Mouse (Mus musculus) E14TG2a.4 (cell line): ENCODE measurements around the gene Syt7.

Experiments used
- H3K27me3 ChIP-seq: 2 replicates; pipeline ENCODE4 v1.6.1; 2014; ENCODE audit warnings: low read length, control low read depth; ENCODE audit not compliant: insufficient read depth
- H3K36me3 ChIP-seq: 2 replicates; pipeline ENCODE4 v1.6.1; 2014; ENCODE audit warnings: low read length, control low read depth; ENCODE audit not compliant: insufficient read depth
- H3K4me1 ChIP-seq: replicated peaks from 2 replicates; pipeline ENCODE4 v1.6.1; 2014; ENCODE audit warnings: low read depth, low read length, control low read depth
- H3K4me3 ChIP-seq: replicated peaks from 2 replicates; pipeline ENCODE4 v1.5.1; 2014; ENCODE audit warnings: mild to moderate bottlenecking, low read length
- H3K9me3 ChIP-seq: 2 replicates; pipeline ENCODE4 v1.6.1; 2014; ENCODE audit warnings: low read length, control low read depth
- CTCF ChIP-seq: conservative IDR thresholded peaks from 2 replicates; pipeline ENCODE4 v1.5.1; 2014; ENCODE audit warnings: low read length
- NANOG ChIP-seq: IDR thresholded peaks from 2 replicates; pipeline ENCODE4 v1.6.1; 2014; ENCODE audit warnings: borderline replicate concordance, low read length, mixed read lengths
- POU5F1 ChIP-seq: IDR thresholded peaks from 2 replicates; pipeline ENCODE4 v1.6.1; 2014; ENCODE audit warnings: low read length, borderline replicate concordance

Syt7 gene

DNA sequence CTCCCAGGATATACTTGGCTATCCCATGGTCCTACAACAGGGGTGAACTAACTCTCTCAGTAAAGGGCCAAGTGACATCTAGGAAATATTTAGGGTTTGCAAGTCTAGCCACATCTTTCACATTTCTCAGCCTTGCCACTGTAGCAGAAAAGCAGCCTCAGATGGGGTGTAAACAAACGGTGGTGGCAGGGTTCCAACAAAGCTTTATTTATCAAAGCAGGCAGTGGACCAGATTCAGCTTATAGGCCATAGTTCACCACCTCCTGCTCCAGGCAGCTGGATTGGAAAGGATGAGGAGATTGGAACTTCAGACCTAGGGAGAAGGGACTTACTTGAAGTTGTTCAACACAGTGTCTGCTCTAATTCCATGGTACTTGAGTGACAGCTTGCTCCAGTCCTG, 35.9 kb downstream of the Syt7 start:
- Histone ChIP-seq H3K4me3 (no peak overlapping the region), H3K36me3 (peaks cover 10% of the 10 kb centered on the region), H3K9me3 (peaks cover 12% of the 10 kb centered on the region), H3K27me3 (peaks cover 64% of the 10 kb centered on the region), H3K4me1 (peaks cover 38% of the 10 kb centered on the region)
- TF ChIP-seq NANOG (no peak), POU5F1 (no peak), CTCF (no peak)

DNA sequence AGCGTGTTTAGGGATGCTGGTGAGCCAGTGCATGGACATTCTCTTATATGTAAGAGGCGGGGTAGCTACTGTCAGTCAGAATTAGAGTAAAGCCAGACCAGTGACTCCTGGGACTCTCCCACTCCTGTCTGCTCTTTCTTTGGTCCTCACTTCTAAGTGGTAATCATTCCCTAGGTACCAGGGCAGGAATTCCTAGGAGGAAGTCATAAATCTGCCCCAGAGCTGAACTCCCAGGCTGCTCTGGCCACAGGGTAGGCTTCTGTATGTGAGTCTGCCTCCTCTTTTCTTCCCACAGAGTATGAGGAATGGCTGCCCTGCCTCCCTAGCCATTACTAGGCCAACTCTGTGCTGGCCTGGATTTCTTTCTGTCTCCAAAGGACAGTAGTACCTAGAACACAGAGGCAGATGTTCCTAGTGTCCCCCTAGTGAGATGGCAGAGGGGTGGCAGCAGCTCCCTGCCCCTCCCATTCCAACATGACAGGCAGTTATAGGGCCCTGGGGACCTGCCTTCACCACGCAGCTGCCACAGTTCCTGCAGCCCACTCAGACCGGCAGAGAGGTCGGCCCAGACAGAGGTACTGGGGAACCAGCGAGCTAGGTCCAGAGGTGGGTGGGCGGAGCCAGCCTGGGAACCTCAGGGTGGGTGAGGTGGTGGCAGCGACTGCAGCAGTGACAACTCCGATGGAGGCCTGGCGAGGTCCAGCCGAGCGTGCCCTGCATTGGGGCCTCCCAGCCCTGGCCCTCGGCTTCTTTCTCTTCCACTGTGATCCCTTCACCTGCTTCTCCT, 36.8 kb downstream of the Syt7 start:
- TF ChIP-seq CTCF (no peak), NANOG (no peak), POU5F1 (no peak)

DNA sequence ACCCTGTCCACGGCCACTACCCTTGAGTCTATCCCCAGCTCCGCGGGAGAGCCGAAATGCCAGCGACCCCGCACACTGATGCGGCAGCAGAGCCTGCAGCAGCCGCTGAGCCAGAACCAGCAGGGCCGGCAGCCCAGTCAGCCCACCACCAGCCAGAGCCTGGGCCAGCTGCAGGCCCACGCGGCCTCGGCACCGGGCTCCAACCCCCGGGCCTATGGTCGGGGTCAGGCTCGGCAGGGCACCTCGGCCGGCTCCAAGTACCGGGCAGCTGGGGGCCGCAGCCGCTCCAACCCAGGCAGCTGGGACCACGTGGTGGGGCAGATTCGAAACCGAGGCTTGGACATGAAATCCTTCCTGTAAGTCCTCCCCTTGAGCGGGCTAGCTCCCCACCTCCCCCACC, 37.4 kb downstream of the Syt7 start:
- peaks cover 33% of the 10 kb centered on the region for H3K4me1 ChIP-seq
- H3K4me3 ChIP-seq, result 0 out of 2 replicates have a peak overlapping the region, but pooled peaks have one; percentile 29
- H3K9me3 ChIP-seq, result peaks cover 12% of the 10 kb centered on the region
- peaks cover 10% of the 10 kb centered on the region for H3K36me3 ChIP-seq
- H3K27me3 ChIP-seq, result peaks cover 59% of the 10 kb centered on the region
- TF ChIP-seq CTCF, result no peak
- no peak for TF ChIP-seq NANOG
- no peak for TF ChIP-seq POU5F1

More for the DNA sequence above, 36.8 kb downstream of the Syt7 start:
- H3K4me1 ChIP-seq, result peaks cover 32% of the 10 kb centered on the region
- 0 out of 2 replicates have a peak overlapping the region, but pooled peaks have one; percentile 29 for H3K4me3 ChIP-seq
- H3K27me3 ChIP-seq, result peaks cover 58% of the 10 kb centered on the region
- H3K36me3 ChIP-seq, result peaks cover 10% of the 10 kb centered on the region
- H3K9me3 ChIP-seq, result peaks cover 12% of the 10 kb centered on the region

DNA sequence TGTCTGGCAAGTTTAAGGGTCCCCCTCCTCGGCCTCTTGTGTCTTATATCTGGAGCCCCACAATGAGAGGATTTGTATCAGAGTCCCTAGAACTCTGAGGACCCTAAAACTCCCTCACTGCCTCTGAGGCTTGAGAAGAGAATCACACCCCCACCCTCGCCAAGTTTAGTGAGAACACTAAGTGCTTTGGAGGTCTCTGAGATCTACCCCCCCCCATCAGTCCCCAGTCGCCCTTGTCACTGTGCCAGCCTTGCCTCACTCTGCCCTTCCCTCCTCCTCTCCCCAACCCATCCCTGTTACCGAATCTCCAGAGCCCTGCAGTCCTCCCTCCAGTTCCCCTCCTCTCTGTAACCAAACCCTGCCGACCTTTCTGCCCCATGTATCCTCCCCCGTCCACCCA, 37.9 kb downstream of the Syt7 start:
- TF ChIP-seq CTCF, result no peak
- TF ChIP-seq NANOG, result no peak
- no peak for TF ChIP-seq POU5F1
- H3K9me3 ChIP-seq, result peaks cover 12% of the 10 kb centered on the region
- peaks cover 10% of the 10 kb centered on the region for H3K36me3 ChIP-seq
- H3K27me3 ChIP-seq, result peaks cover 59% of the 10 kb centered on the region
- peaks cover 29% of the 10 kb centered on the region for H3K4me1 ChIP-seq
- no peak overlapping the region for H3K4me3 ChIP-seq

DNA sequence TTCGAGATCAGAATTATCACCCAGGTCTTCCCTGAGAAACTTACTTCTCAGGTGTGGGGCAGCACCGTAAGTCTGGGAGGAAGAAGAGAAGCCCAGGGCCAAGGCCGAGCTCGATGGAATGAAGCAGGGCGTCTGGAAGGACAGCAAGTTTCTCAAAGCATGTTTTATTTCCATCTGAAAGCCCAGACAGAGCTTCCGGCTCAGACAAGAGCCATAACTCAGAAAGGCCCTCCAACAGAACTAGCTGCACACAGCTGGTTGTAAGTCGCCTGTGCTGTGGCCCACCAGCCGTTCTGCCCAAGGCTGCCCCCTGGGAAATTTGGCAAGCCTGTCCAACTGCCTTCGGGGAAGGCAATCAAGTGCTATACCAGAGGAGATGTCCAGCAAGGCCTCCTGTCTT, 38.5 kb downstream of the Syt7 start:
- Histone ChIP-seq H3K4me3 (no peak overlapping the region), H3K27me3 (peaks cover 59% of the 10 kb centered on the region), H3K9me3 (peaks cover 12% of the 10 kb centered on the region), H3K4me1 (peaks cover 23% of the 10 kb centered on the region), H3K36me3 (peaks cover 10% of the 10 kb centered on the region)
- no peak for TF ChIP-seq CTCF
- TF ChIP-seq POU5F1, result no peak
- TF ChIP-seq NANOG, result no peak

DNA sequence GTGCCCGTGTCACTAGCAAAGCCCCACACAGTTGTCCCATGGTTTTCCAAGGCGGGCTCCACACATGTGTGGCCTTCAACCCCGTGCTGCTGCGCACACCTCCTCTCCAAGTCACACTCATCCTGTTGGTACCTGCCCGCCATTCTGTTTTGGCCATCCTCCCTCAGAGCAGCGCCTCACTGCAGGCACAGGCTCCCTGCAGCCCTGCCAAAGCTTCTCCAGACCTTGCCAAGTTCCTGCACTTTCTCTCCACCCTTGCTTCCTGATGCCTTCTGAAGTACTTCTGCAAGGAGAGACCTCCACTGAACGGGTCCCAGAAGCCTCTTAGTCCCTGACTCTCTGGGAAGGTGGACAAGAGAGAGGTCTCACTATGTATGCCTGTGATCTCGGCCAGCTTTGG, 40.5 kb downstream of the Syt7 start:
- Histone ChIP-seq H3K4me3 (no peak overlapping the region), H3K9me3 (peaks cover 12% of the 10 kb centered on the region), H3K36me3 (peaks cover 10% of the 10 kb centered on the region), H3K4me1 (peaks cover 28% of the 10 kb centered on the region), H3K27me3 (peaks cover 57% of the 10 kb centered on the region)
- TF ChIP-seq CTCF (no peak), NANOG (no peak), POU5F1 (no peak)

DNA sequence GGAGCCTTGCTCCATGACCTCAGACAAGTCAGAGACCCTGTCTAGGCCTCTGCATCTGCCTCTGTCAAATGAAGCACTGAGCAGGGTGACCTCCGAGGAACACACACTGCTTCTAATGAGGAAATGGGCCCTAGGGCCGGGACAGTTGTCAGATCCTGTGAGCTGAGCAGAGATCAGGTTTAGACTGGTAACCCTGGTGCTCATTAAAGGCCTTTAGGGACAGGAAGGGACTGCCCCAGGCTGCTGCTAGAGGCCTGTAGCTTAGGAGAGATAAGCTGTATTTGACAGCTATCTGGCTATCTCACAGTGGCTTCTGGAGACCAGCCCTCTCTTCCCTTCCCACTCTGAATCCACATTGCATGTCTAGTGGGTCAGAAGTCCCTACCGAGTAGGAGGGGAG, 42.5 kb downstream of the Syt7 start:
- Histone ChIP-seq H3K36me3 (peaks cover 10% of the 10 kb centered on the region), H3K9me3 (peaks cover 12% of the 10 kb centered on the region), H3K4me3 (no peak overlapping the region), H3K4me1 (peaks cover 35% of the 10 kb centered on the region), H3K27me3 (peaks cover 54% of the 10 kb centered on the region)
- no peak for TF ChIP-seq NANOG
- TF ChIP-seq POU5F1, result no peak
- TF ChIP-seq CTCF, result no peak

DNA sequence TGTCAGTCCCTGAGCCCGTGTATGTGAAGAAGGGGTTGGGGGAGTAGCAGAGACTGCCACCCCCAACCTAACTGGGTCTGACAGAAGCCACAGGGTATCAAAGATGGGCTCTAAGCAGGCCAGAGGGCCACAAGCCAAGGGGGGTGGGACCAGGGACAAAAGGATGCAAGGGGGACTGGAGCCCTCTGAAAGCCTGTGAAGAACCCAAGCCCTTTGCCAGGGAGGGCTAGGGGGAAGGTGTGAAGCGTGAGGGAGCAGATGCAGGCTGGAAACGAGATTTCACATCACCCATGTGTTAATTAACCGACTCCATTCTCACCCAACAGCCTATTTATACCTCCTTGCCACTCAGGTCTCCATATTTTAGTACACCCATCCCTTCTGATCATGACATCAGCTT, 43.0 kb downstream of the Syt7 start:
- peaks cover 10% of the 10 kb centered on the region for H3K36me3 ChIP-seq
- H3K4me3 ChIP-seq, result no peak overlapping the region
- peaks cover 9% of the 10 kb centered on the region for H3K9me3 ChIP-seq
- H3K4me1 ChIP-seq, result peaks cover 36% of the 10 kb centered on the region
- TF ChIP-seq POU5F1, result no peak
- TF ChIP-seq NANOG, result no peak
- TF ChIP-seq CTCF, result no peak
- peaks cover 54% of the 10 kb centered on the region for H3K27me3 ChIP-seq

DNA sequence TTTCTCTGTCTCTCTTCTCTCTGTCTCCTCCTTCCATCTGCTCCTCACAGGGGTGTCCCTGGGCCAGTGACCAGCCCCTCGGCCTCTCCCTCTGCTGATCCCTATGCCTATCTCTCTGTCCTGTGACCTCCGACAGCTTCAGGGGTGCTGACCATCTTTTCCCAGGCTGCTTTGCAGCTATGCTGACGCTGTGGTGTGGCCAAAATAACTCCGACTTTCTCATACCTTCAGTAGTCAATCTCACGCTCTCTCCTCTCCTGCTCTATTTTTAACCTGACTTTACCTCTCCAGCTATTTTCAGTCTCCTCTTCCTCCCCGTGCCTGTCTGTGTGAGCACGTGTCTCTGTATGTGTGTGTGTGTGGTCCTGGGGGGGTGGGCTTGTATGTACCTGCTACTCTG, 44.3 kb downstream of the Syt7 start:
- Histone ChIP-seq H3K36me3 (no peaks in the 10 kb centered on the region), H3K4me3 (no peak overlapping the region), H3K9me3 (no peaks in the 10 kb centered on the region; the same call in 1 of the 2 replicates), H3K4me1 (peaks cover 43% of the 10 kb centered on the region), H3K27me3 (peaks cover 54% of the 10 kb centered on the region)
- TF ChIP-seq POU5F1 (no peak), NANOG (no peak), CTCF (no peak)
